8 mouse cellular contexts compared by ENCODE assay signal in genomic region chr11:119545741-119546495, GRCm38 (mm10). TPM values are rescaled to one million over a fixed set of nuclear protein-coding genes. Genes with fewer than 3 reads are reported as not detected.
DNase-seq lines count a peak whose midpoint lies in the region; ATAC-seq and TF ChIP-seq lines count a peak whose summit lies in the region.

No protein-coding gene starts in this region.

- ATAC-seq in embryonic facial prominence, embryonic 11.5 days (replicated peaks; ENCODE audit: insufficient number of reproducible peaks, low FRiP score, low TSS enrichment, low read depth) = no peak
- no peak for ATAC-seq in limb, embryonic 13.5 days (ENCODE audit: low FRiP score, low read depth)

- H3K4me3 ChIP-seq in gastrocnemius, adult 2 months = peak overlapping the region; percentile 86
- peak overlapping the region; percentile 55 for H3K4me3 ChIP-seq in embryonic facial prominence, embryonic 11.5 days (ENCODE audit: low read depth, low read length)
- peak overlapping the region; percentile 61 for H3K4me3 ChIP-seq in limb, embryonic 13.5 days

- no peaks in the 10 kb centered on the region for H3K9me3 ChIP-seq in embryonic facial prominence, embryonic 11.5 days (replicated peaks; ENCODE audit: control insufficient read depth, low read length)
- no peaks in the 10 kb centered on the region for H3K9me3 ChIP-seq in limb, embryonic 13.5 days

- WGBS in embryonic facial prominence, embryonic 11.5 days = 6% methylated on average over 10 of the region's 10 CpGs
- WGBS in limb, embryonic 13.5 days = 5% methylated on average over 10 of the region's 10 CpGs

- H3K36me3 ChIP-seq in embryonic facial prominence, embryonic 11.5 days (replicated peaks; ENCODE audit: control insufficient read depth, insufficient read depth, low read depth, low read length) = no peaks in the 10 kb centered on the region
- no peaks in the 10 kb centered on the region for H3K36me3 ChIP-seq in limb, embryonic 13.5 days

- intact Hi-C loops in gastrocnemius, adult 2 months (cut with DNase I) = no loop called here

- H3K4me2 ChIP-seq in embryonic facial prominence, embryonic 11.5 days (ENCODE audit: low read depth, low read length) = no peak overlapping the region; the same call in 1 of the 2 replicates
- H3K4me2 ChIP-seq in limb, embryonic 13.5 days (replicated peaks) = peak overlapping the region; percentile 99

- DNase-seq in gastrocnemius, adult 2 months = no peak
- no peak for DNase-seq in gastrocnemius, postnatal 10 days
- DNase-seq in B cell, adult 2 months = peak; percentile 20 to 27
- DNase-seq in embryonic facial prominence, embryonic 11.5 days (ENCODE audit: low spot score) = peak; percentile 56
- no peak for DNase-seq in adrenal gland, adult 18-20 months (ENCODE audit: low spot score in 2 of 2)
- no peak for DNase-seq in layer of hippocampus, postnatal 14 days (ENCODE audit: low spot score in 2 of 2)
- DNase-seq in adrenal gland, postnatal 14 days = no peak

- H3K4me1 ChIP-seq in embryonic facial prominence, embryonic 11.5 days (ENCODE audit: control insufficient read depth, insufficient read depth, low read length) = peaks cover 17% of the 10 kb centered on the region
- H3K4me1 ChIP-seq in limb, embryonic 13.5 days = peaks cover 45% of the 10 kb centered on the region

- peak; percentile 20; the same call in 1 of the 2 replicates for TF ChIP-seq CTCF in gastrocnemius, adult 2 months (IDR thresholded peaks at IDR 0.05)

- peaks cover 64% of the 10 kb centered on the region for H3K27me3 ChIP-seq in embryonic facial prominence, embryonic 11.5 days (ENCODE audit: control insufficient read depth, insufficient read depth, low read length)
- peaks cover 100% of the 10 kb centered on the region for H3K27me3 ChIP-seq in limb, embryonic 13.5 days

- H3K9ac ChIP-seq in embryonic facial prominence, embryonic 11.5 days (replicated peaks; ENCODE audit: low read length) = no peak overlapping the region
- 0 out of 2 replicates have a peak overlapping the region, but pooled peaks have one; percentile 70 for H3K9ac ChIP-seq in limb, embryonic 13.5 days

- no peak overlapping the region for H3K27ac ChIP-seq in gastrocnemius, adult 2 months
- no peak overlapping the region for H3K27ac ChIP-seq in embryonic facial prominence, embryonic 11.5 days (replicated peaks; ENCODE audit: low read depth, low read length)
- no peak overlapping the region for H3K27ac ChIP-seq in limb, embryonic 13.5 days

RNA-seq across cellular contexts. Expression of gene Nptx1, which starts 1.6 kb away (rescaled TPM):
- not detected for total RNA-seq in gastrocnemius, adult 2 months (2021)
- under 1 TPM; 0.50 to 0.66 TPM for total RNA-seq in gastrocnemius, postnatal 10 days (2021)
- 1.8 and 2.2 TPM in 2 replicates for polyA plus RNA-seq in embryonic facial prominence, embryonic 11.5 days (2014; fragmentation: Nextera tagmentation; extraction: Ambion mirVana)
- polyA plus RNA-seq in limb, embryonic 13.5 days (2015; fragmentation: Nextera tagmentation; extraction: Ambion mirVana) = 2.0 and 2.2 TPM in 2 replicates
- 1 to 10 TPM; 2.7 to 4.6 TPM for total RNA-seq in adrenal gland, adult 18-20 months (2021)
- 100 to 1,000 TPM; 297 to 306 TPM for total RNA-seq in layer of hippocampus, postnatal 14 days (2021)
- 3.3 and 4.1 TPM in 2 replicates for total RNA-seq in adrenal gland, postnatal 14 days (2021)

RNA-seq across cellular contexts. Expression of gene Endov, which starts 54.8 kb away (rescaled TPM):
- 1 to 10 TPM; 4.3 to 4.5 TPM for total RNA-seq in gastrocnemius, adult 2 months (2021)
- 10 to 100 TPM in 1 of 2 experiments, 1 to 10 TPM in 1; 9.7 to 12.9 TPM for total RNA-seq in gastrocnemius, postnatal 10 days (2021)
- 12.4 and 12.7 TPM in 2 replicates for polyA plus RNA-seq in embryonic facial prominence, embryonic 11.5 days (2014; fragmentation: Nextera tagmentation; extraction: Ambion mirVana)
- 17.1 and 18.1 TPM in 2 replicates for polyA plus RNA-seq in limb, embryonic 13.5 days (2015; fragmentation: Nextera tagmentation; extraction: Ambion mirVana)
- 10 to 100 TPM; 14.4 to 15.6 TPM for total RNA-seq in adrenal gland, adult 18-20 months (2021)
- total RNA-seq in layer of hippocampus, postnatal 14 days (2021) = 10 to 100 TPM; 26.3 to 27.7 TPM
- total RNA-seq in adrenal gland, postnatal 14 days (2021) = 19.7 and 22.4 TPM in 2 replicates

RNA-seq across cellular contexts. Expression of gene Rptor, which starts 56.8 kb away (rescaled TPM):
- total RNA-seq in gastrocnemius, adult 2 months (2021) = 10 to 100 TPM; 24.9 to 32.5 TPM
- total RNA-seq in gastrocnemius, postnatal 10 days (2021) = 10 to 100 TPM; 30.6 to 34.8 TPM
- polyA plus RNA-seq in embryonic facial prominence, embryonic 11.5 days (2014; fragmentation: Nextera tagmentation; extraction: Ambion mirVana) = 10.1 and 10.4 TPM in 2 replicates
- polyA plus RNA-seq in limb, embryonic 13.5 days (2015; fragmentation: Nextera tagmentation; extraction: Ambion mirVana) = 11.2 and 11.6 TPM in 2 replicates
- total RNA-seq in adrenal gland, adult 18-20 months (2021) = 10 to 100 TPM; 44.4 to 50.2 TPM
- 10 to 100 TPM; 53.4 to 54.1 TPM for total RNA-seq in layer of hippocampus, postnatal 14 days (2021)
- total RNA-seq in adrenal gland, postnatal 14 days (2021) = 45.5 and 47.9 TPM in 2 replicates

Comparison
In these comparisons a context has a peak if more than half of its experiments do, and no peak if none do; other contexts are left out.
1. DNase-seq: peak in B cell, adult 2 months (2 of 2) and embryonic facial prominence, embryonic 11.5 days (single experiment); none in gastrocnemius, adult 2 months (single experiment), gastrocnemius, postnatal 10 days (single experiment), adrenal gland, adult 18-20 months (0 of 2), layer of hippocampus, postnatal 14 days (0 of 2) and adrenal gland, postnatal 14 days (single experiment).
2. RNA of gene Nptx1, which starts 1.6 kb away (total RNA-seq): 297 to 306 TPM in layer of hippocampus, postnatal 14 days; 2.7 to 4.6 TPM in adrenal gland, adult 18-20 months, 3.3 to 4.1 TPM in adrenal gland, postnatal 14 days, 0.50 to 0.66 TPM in gastrocnemius, postnatal 10 days and not detected in gastrocnemius, adult 2 months; every median in the first group is over 10 times any median in the second.
3. Peak in every context shown above with its lines, with median percentiles within 50 percentile points of each other: H3K4me3 ChIP-seq.